Mouse (Mus musculus) brain, embryonic 14.5 days (tissue): Measurements from ENCODE around the gene Pnpt1. TPM values are rescaled to one million over a fixed set of nuclear protein-coding genes. Genes with fewer than 3 reads are reported as not detected.

Experiments used
- DNase-seq: peaks from one replicate; pipeline ENCODE4 v3.0.0-alpha.2; 2011; ENCODE audit warnings: low read depth
- CTCF ChIP-seq: fragments of 200-500 bp; IDR thresholded peaks from 2 replicates; pipeline ENCODE4 v1.5.1; 2012; ENCODE audit warnings: inconsistent platforms, mild to moderate bottlenecking, moderate library complexity, borderline replicate concordance; ENCODE audit not compliant: insufficient read depth, insufficient read length; ENCODE audit errors: extremely low read depth
- POLR2A ChIP-seq: fragments of 200-500 bp; IDR thresholded peaks from 2 replicates; pipeline ENCODE4 v1.6.1; 2012; ENCODE audit warnings: mild to moderate bottlenecking, inconsistent platforms, borderline replicate concordance; ENCODE audit not compliant: poor library complexity, insufficient read depth, insufficient read length, severe bottlenecking; ENCODE audit errors: extremely low read depth
- polyA plus RNA-seq: library from polyadenylated mRNA; depleted of rRNA; stranded (reverse); fragments of >200 nt; gene quantifications from 2 replicates; pipeline ENCODE4 v1.2.3, GENCODE M21; 2012; rRNA removed

The Pnpt1 gene
- polyA plus RNA-seq, 1 experiment, result 18.4 TPM

GRCm38 (mm10) chr11:29180657-29181056, 50.1 kb downstream of the Pnpt1 start:
- peak; percentile 87 for DNase-seq
- TF ChIP-seq CTCF (no peak), POLR2A (no peak)

GRCm38 (mm10) chr11:29181751-29182150, 51.2 kb downstream of the Pnpt1 start:
- TF ChIP-seq POLR2A (no peak), CTCF (no peak)
- DNase-seq, result no peak

GRCm38 (mm10) chr11:29188981-29189380, 58.4 kb downstream of the Pnpt1 start:
- TF ChIP-seq POLR2A (no peak), CTCF (no peak)
- no peak for DNase-seq

- TF ChIP-seq POLR2A (no peak), CTCF (peak; percentile 8; the same call in 1 of the 2 replicates)
- DNase-seq, result peak; percentile 20
Observed at GRCm38 (mm10) chr11:29203653-29204052, 73.1 kb downstream of the Pnpt1 start.

- DNase-seq, result no peak
- TF ChIP-seq POLR2A (no peak), CTCF (no peak)
Observed at GRCm38 (mm10) chr11:29209774-29210173, 79.2 kb downstream of the Pnpt1 start.

Other genes with a start within 250 kb of the Pnpt1 start
- 16.7 and 23.4 TPM in 2 replicates for gene Ppp4r3b, start 42.1 kb downstream of the Pnpt1 start, polyA plus RNA-seq
- 29.8 and 44.8 TPM in 2 replicates for gene Cfap36, start 116.7 kb downstream of the Pnpt1 start, polyA plus RNA-seq
- 26.2 and 31.7 TPM in 2 replicates for gene Ccdc88a, start 242.9 kb downstream of the Pnpt1 start, polyA plus RNA-seq